Mouse (Mus musculus) thymus, postnatal 0 days (tissue): ENCODE measurements around the gene Stk11ip. TPM values are rescaled to one million over a fixed set of nuclear protein-coding genes. Genes with fewer than 3 reads are reported as not detected.
A peak's percentile ranks its signal among the peaks of the same experiment; 100 is the strongest.

Source experiments
- DNase-seq: peaks from one replicate; pipeline ENCODE4 v3.0.0-alpha.2; 2015; ENCODE audit warnings: low spot score
- polyA plus RNA-seq: library from polyadenylated mRNA; unstranded; fragments of >200 nt; fragmentation: Nextera tagmentation; extraction: Ambion mirVana; gene quantifications from 2 replicates; pipeline ENCODE4 v1.2.1, GENCODE M21; 2015

Stk11ip gene
- polyA plus RNA-seq, 1 experiment from 2014 or later = 14.4 TPM

- DNase-seq = no peak
These were observed 17.4 kb downstream of the Stk11ip start for GRCm38 (mm10) chr1:75538597-75539190.

- no peak for DNase-seq
These were observed 20.2 kb downstream of the Stk11ip start for GRCm38 (mm10) chr1:75541496-75541895.

GRCm38 (mm10) chr1:75544351-75544750, 23.0 kb downstream of the Stk11ip start:
- no peak for DNase-seq

GRCm38 (mm10) chr1:75545965-75546956, 24.9 kb downstream of the Stk11ip start, which contains the start of gene Slc4a3:
TSS of gene Slc4a3 (plus strand) at chr1:75546266.
- no peak for DNase-seq

- no peak for DNase-seq
These were observed 26.0 kb downstream of the Stk11ip start for GRCm38 (mm10) chr1:75547351-75547750.

GRCm38 (mm10) chr1:75548083-75548482, 26.8 kb downstream of the Stk11ip start:
- no peak for DNase-seq

- DNase-seq = no peak
These were observed 27.5 kb downstream of the Stk11ip start for GRCm38 (mm10) chr1:75548871-75549270.

GRCm38 (mm10) chr1:75549289-75550279, 28.3 kb downstream of the Stk11ip start:
- no peak for DNase-seq

GRCm38 (mm10) chr1:75550586-75550985, 29.3 kb downstream of the Stk11ip start:
- DNase-seq = no peak

GRCm38 (mm10) chr1:75555680-75556079, 34.4 kb downstream of the Stk11ip start:
- no peak for DNase-seq

GRCm38 (mm10) chr1:75556143-75556781, 34.9 kb downstream of the Stk11ip start:
- DNase-seq = no peak

GRCm38 (mm10) chr1:75557041-75557440, 35.7 kb downstream of the Stk11ip start:
- DNase-seq = no peak

GRCm38 (mm10) chr1:75558388-75559178, 37.3 kb downstream of the Stk11ip start:
- DNase-seq = no peak

- DNase-seq = peak; percentile 85
These were observed 38.0 kb downstream of the Stk11ip start for GRCm38 (mm10) chr1:75559212-75559925.

- DNase-seq = no peak
These were observed 39.0 kb downstream of the Stk11ip start for GRCm38 (mm10) chr1:75560206-75560913.

GRCm38 (mm10) chr1:75561221-75561897, 40.0 kb downstream of the Stk11ip start:
- DNase-seq = no peak

GRCm38 (mm10) chr1:75561898-75562238, 40.5 kb downstream of the Stk11ip start:
- DNase-seq = no peak

- DNase-seq = no peak
These were observed 42.8 kb downstream of the Stk11ip start for GRCm38 (mm10) chr1:75564102-75564501.
